Comparison of ENCODE assay signal across 25 mouse cellular contexts in genomic region chr8:46722536-46722935, GRCm38 (mm10). TPM values are rescaled to one million over a fixed set of nuclear protein-coding genes. Genes with fewer than 3 reads are reported as not detected.
A peak's percentile ranks its signal among the peaks of the same experiment; 100 is the strongest.
DNase-seq lines count a peak whose midpoint lies in the region; ATAC-seq and TF ChIP-seq lines count a peak whose summit lies in the region.
"Had no signal": no experiment of that assay in that cellular context is flagged by ENCODE, and none has a peak within 500 bp of the region (broad histone marks: within the 10 kb centered on the region; RNA-seq: fewer than 3 reads in every experiment).

No protein-coding gene starts in this region.

- ATAC-seq in forebrain, embryonic 13.5 days, result 0 out of 2 replicates have a peak, but pooled peaks have one; percentile 43
- ATAC-seq in forebrain, embryonic 14.5 days, result no peak
- ATAC-seq in activated CD4-positive, CD25-positive, alpha-beta regulatory T cell, adult 4 months, result no peak
- ATAC-seq: forebrain, embryonic 15.5 days; hindbrain, embryonic 16.5 days; Patski had no signal

- H3K4me2 ChIP-seq in forebrain, embryonic 13.5 days, result no peak overlapping the region
- H3K4me2 ChIP-seq in forebrain, embryonic 14.5 days (ENCODE audit: low read length), result no peak overlapping the region
- H3K4me2 ChIP-seq: forebrain, embryonic 15.5 days; heart, embryonic 11.5 days; hindbrain, embryonic 13.5 days had no signal

- DNase-seq in forebrain, embryonic 14.5 days (ENCODE audit: low spot score), result no peak
- peak; percentile 37 for DNase-seq in thymus, adult 2 months
- DNase-seq in thymus, postnatal 14 days, result peak; percentile 59
- DNase-seq in thymus, postnatal 4 days, result peak; percentile 51
- DNase-seq in ovary, postnatal 10 days (ENCODE audit: low spot score), result no peak
- no peak for DNase-seq in cerebellum, postnatal 4 days (ENCODE audit: low spot score in 2 of 2)
- DNase-seq: adrenal gland, adult 2 months; adrenal gland, postnatal 14 days; cerebellum, adult 11-12 months; cerebellum, adult 8-10 months; cerebellum, postnatal 10 days; cerebellum, postnatal 36 days; gastrocnemius, postnatal 10 days; heart, adult 11 months had no signal

- WGBS in forebrain, embryonic 13.5 days, result 56% methylated on average over 2 of the region's 2 CpGs
- 49% methylated on average over 2 of the region's 2 CpGs for WGBS in forebrain, embryonic 14.5 days
- 10% methylated on average over 2 of the region's 2 CpGs for WGBS in thymus, adult 2 months

- no peaks in the 10 kb centered on the region for H3K9me3 ChIP-seq in forebrain, embryonic 13.5 days (replicated peaks)
- no peaks in the 10 kb centered on the region for H3K9me3 ChIP-seq in forebrain, embryonic 14.5 days (replicated peaks; ENCODE audit: control insufficient read depth, low read length)
- H3K9me3 ChIP-seq: forebrain, embryonic 10.5 days; forebrain, embryonic 15.5 days; G1E; hindbrain, embryonic 10.5 days; hindbrain, embryonic 13.5 days had no signal

- no peaks in the 10 kb centered on the region for H3K4me1 ChIP-seq in forebrain, embryonic 13.5 days
- H3K4me1 ChIP-seq in forebrain, embryonic 14.5 days (ENCODE audit: control insufficient read depth, insufficient read depth, low read length), result no peaks in the 10 kb centered on the region
- H3K4me1 ChIP-seq in thymus, adult 2 months (replicated peaks; ENCODE audit: control insufficient read depth, insufficient read depth, low read length), result peaks cover 22% of the 10 kb centered on the region
- H3K4me1 ChIP-seq: forebrain, embryonic 10.5 days; forebrain, embryonic 15.5 days; hindbrain, embryonic 10.5 days; hindbrain, embryonic 13.5 days had no signal

- H3K27ac ChIP-seq in forebrain, embryonic 13.5 days, result no peak overlapping the region
- no peak overlapping the region for H3K27ac ChIP-seq in forebrain, embryonic 14.5 days (ENCODE audit: low read depth, low read length)
- H3K27ac ChIP-seq in thymus, adult 2 months (ENCODE audit: control insufficient read depth, insufficient read depth, low read length), result peak overlapping the region; percentile 83
- H3K27ac ChIP-seq: forebrain, embryonic 10.5 days; forebrain, embryonic 15.5 days; hindbrain, embryonic 10.5 days; hindbrain, embryonic 13.5 days had no signal

- TF ChIP-seq CTCF in thymus, adult 2 months (IDR thresholded peaks at IDR 0.05; ENCODE audit: borderline replicate concordance, control insufficient read depth, extremely low read depth, insufficient read depth, low read length, poor library complexity), result no peak

- no peak for TF ChIP-seq POLR2A in thymus, adult 2 months (IDR thresholded peaks at IDR 0.05; ENCODE audit: control insufficient read depth, extremely low read depth, insufficient read depth, low read length, poor library complexity)

- H3K9ac ChIP-seq in forebrain, embryonic 13.5 days, result no peak overlapping the region
- H3K9ac ChIP-seq in forebrain, embryonic 14.5 days (ENCODE audit: low read length), result no peak overlapping the region
- H3K9ac ChIP-seq: forebrain, embryonic 15.5 days; hindbrain, embryonic 13.5 days had no signal

- H3K4me3 ChIP-seq in forebrain, embryonic 13.5 days, result no peak overlapping the region
- H3K4me3 ChIP-seq in forebrain, embryonic 14.5 days (ENCODE audit: low read depth, low read length), result no peak overlapping the region
- no peak overlapping the region for H3K4me3 ChIP-seq in thymus, adult 2 months (ENCODE audit: control insufficient read depth, insufficient read depth, low read length)
- H3K4me3 ChIP-seq: forebrain, embryonic 10.5 days; forebrain, embryonic 15.5 days; hindbrain, embryonic 10.5 days; hindbrain, embryonic 13.5 days had no signal

- H3K27me3 ChIP-seq in forebrain, embryonic 13.5 days, result no peaks in the 10 kb centered on the region
- H3K27me3 ChIP-seq in forebrain, embryonic 14.5 days (replicated peaks; ENCODE audit: control insufficient read depth, insufficient read depth, low read length), result no peaks in the 10 kb centered on the region
- no peaks in the 10 kb centered on the region for H3K27me3 ChIP-seq in thymus, adult 2 months (ENCODE audit: control insufficient read depth, insufficient read depth, low read length)
- H3K27me3 ChIP-seq: CH12.LX; forebrain, embryonic 15.5 days; Patski had no signal

- no peaks in the 10 kb centered on the region for H3K36me3 ChIP-seq in forebrain, embryonic 13.5 days (ENCODE audit: poor library complexity, severe bottlenecking)
- no peaks in the 10 kb centered on the region for H3K36me3 ChIP-seq in forebrain, embryonic 14.5 days (ENCODE audit: control insufficient read depth, insufficient read depth, low read length)
- H3K36me3 ChIP-seq in thymus, adult 2 months (ENCODE audit: control insufficient read depth, insufficient read depth, low read length), result no peaks in the 10 kb centered on the region
- H3K36me3 ChIP-seq: forebrain, embryonic 10.5 days; forebrain, embryonic 15.5 days; G1E; hindbrain, embryonic 10.5 days; hindbrain, embryonic 13.5 days had no signal

RNA-seq across cellular contexts. Expression of gene Irf2, which starts 17.0 kb away (rescaled TPM):
- 10.9 and 13.7 TPM in 2 replicates for polyA plus RNA-seq in forebrain, embryonic 13.5 days (2015; fragmentation: Nextera tagmentation; extraction: Ambion mirVana)
- 6.2 and 8.4 TPM in 2 replicates for polyA plus RNA-seq in forebrain, embryonic 14.5 days (2014; fragmentation: Nextera tagmentation; extraction: Ambion mirVana)
- polyA plus RNA-seq in thymus, adult 2 months (2012; rRNA removed), result 28.3 and 29.8 TPM in 2 replicates
- polyA plus RNA-seq in activated CD4-positive, CD25-positive, alpha-beta regulatory T cell, adult 4 months (2017; shearing (Covaris generic)), result 100 to 1,000 TPM; 185 to 208 TPM

Comparison
In these comparisons a context has a peak if more than half of its experiments do, and no peak if none do; other contexts are left out.
1. DNase-seq: peak in thymus, adult 2 months (single experiment), thymus, postnatal 14 days (single experiment) and thymus, postnatal 4 days (single experiment); none in forebrain, embryonic 14.5 days (single experiment), ovary, postnatal 10 days (single experiment) and cerebellum, postnatal 4 days (0 of 2).